Mouse (Mus musculus): ENCODE measurements at regions not wholly inside any gene's neighbourhood (a gene's known extent, or its start where the extent isn't known, plus 50 kb on each side); places are given as distances from the start of the nearest gene placed in this dataset.

GRCm38 (mm10) chr5:97226425-97226824, 115.0 kb upstream of the Paqr3 start:
- no peak for ATAC-seq (ENCODE audit: insufficient number of reproducible peaks, low FRiP score, low TSS enrichment)

GRCm38 (mm10) chr5:97223238-97223857, 112.0 kb upstream of the Paqr3 start:
- ATAC-seq (ENCODE audit: insufficient number of reproducible peaks, low FRiP score, low TSS enrichment) = peak; percentile 68; the same call in 1 of the 2 replicates

GRCm38 (mm10) chr5:97222489-97223237, 111.3 kb upstream of the Paqr3 start:
- ATAC-seq (ENCODE audit: insufficient number of reproducible peaks, low FRiP score, low TSS enrichment) = peak; percentile 64

GRCm38 (mm10) chr5:97218712-97219111, 107.3 kb upstream of the Paqr3 start:
- no peak for ATAC-seq (ENCODE audit: insufficient number of reproducible peaks, low FRiP score, low TSS enrichment)

GRCm38 (mm10) chr5:97205606-97206005, 94.2 kb upstream of the Paqr3 start:
- ATAC-seq (ENCODE audit: insufficient number of reproducible peaks, low FRiP score, low TSS enrichment) = no peak

- peak; percentile 94 for ATAC-seq (ENCODE audit: insufficient number of reproducible peaks, low FRiP score, low TSS enrichment)
Observed at GRCm38 (mm10) chr5:97204337-97204736, 92.9 kb upstream of the Paqr3 start.

- no peak for ATAC-seq (ENCODE audit: insufficient number of reproducible peaks, low FRiP score, low TSS enrichment)
Observed at GRCm38 (mm10) chr5:97203646-97204045, 92.2 kb upstream of the Paqr3 start.

- no peak for ATAC-seq (ENCODE audit: insufficient number of reproducible peaks, low FRiP score, low TSS enrichment)
Observed at GRCm38 (mm10) chr5:97202557-97202956, 91.2 kb upstream of the Paqr3 start.

GRCm38 (mm10) chr5:97200655-97201054, 89.3 kb upstream of the Paqr3 start:
- no peak for ATAC-seq (ENCODE audit: insufficient number of reproducible peaks, low FRiP score, low TSS enrichment)

- ATAC-seq (ENCODE audit: insufficient number of reproducible peaks, low FRiP score, low TSS enrichment) = peak; percentile 91
Observed at GRCm38 (mm10) chr5:97195281-97195660, 83.9 kb upstream of the Paqr3 start.

- no peak for ATAC-seq (ENCODE audit: insufficient number of reproducible peaks, low FRiP score, low TSS enrichment)
Observed at GRCm38 (mm10) chr5:97194656-97195280, 83.4 kb upstream of the Paqr3 start.

GRCm38 (mm10) chr5:97192656-97193055, 81.3 kb upstream of the Paqr3 start:
- ATAC-seq (ENCODE audit: insufficient number of reproducible peaks, low FRiP score, low TSS enrichment) = no peak

GRCm38 (mm10) chr5:97190695-97191094, 79.3 kb upstream of the Paqr3 start:
- ATAC-seq (ENCODE audit: insufficient number of reproducible peaks, low FRiP score, low TSS enrichment) = no peak

GRCm38 (mm10) chr5:97184512-97184911, 73.1 kb upstream of the Paqr3 start:
- ATAC-seq (ENCODE audit: insufficient number of reproducible peaks, low FRiP score, low TSS enrichment) = no peak

GRCm38 (mm10) chr5:97181249-97181648, 69.9 kb upstream of the Paqr3 start:
- ATAC-seq (ENCODE audit: insufficient number of reproducible peaks, low FRiP score, low TSS enrichment) = no peak

- ATAC-seq (ENCODE audit: insufficient number of reproducible peaks, low FRiP score, low TSS enrichment) = no peak
Observed at GRCm38 (mm10) chr5:97174446-97174845, 63.0 kb upstream of the Paqr3 start.

GRCm38 (mm10) chr5:97167401-97168249, 56.2 kb upstream of the Paqr3 start:
- no peak for ATAC-seq (ENCODE audit: insufficient number of reproducible peaks, low FRiP score, low TSS enrichment)

GRCm38 (mm10) chr5:97166128-97166883, 54.9 kb upstream of the Paqr3 start:
- no peak for ATAC-seq (ENCODE audit: insufficient number of reproducible peaks, low FRiP score, low TSS enrichment)
